Mouse (Mus musculus): ENCODE measurements around the gene Matk. TPM values are rescaled to one million over a fixed set of nuclear protein-coding genes. Genes with fewer than 3 reads are reported as not detected.
A peak's percentile ranks its signal among the peaks of the same experiment; 100 is the strongest.

The Matk gene
- 9.9 and 10.6 TPM in 2 replicates for polyA plus RNA-seq (2012; rRNA removed)
- polyA plus RNA-seq (2014; fragmentation: Nextera tagmentation; extraction: Ambion mirVana): 5.9 and 6.8 TPM in 2 replicates

DNA sequence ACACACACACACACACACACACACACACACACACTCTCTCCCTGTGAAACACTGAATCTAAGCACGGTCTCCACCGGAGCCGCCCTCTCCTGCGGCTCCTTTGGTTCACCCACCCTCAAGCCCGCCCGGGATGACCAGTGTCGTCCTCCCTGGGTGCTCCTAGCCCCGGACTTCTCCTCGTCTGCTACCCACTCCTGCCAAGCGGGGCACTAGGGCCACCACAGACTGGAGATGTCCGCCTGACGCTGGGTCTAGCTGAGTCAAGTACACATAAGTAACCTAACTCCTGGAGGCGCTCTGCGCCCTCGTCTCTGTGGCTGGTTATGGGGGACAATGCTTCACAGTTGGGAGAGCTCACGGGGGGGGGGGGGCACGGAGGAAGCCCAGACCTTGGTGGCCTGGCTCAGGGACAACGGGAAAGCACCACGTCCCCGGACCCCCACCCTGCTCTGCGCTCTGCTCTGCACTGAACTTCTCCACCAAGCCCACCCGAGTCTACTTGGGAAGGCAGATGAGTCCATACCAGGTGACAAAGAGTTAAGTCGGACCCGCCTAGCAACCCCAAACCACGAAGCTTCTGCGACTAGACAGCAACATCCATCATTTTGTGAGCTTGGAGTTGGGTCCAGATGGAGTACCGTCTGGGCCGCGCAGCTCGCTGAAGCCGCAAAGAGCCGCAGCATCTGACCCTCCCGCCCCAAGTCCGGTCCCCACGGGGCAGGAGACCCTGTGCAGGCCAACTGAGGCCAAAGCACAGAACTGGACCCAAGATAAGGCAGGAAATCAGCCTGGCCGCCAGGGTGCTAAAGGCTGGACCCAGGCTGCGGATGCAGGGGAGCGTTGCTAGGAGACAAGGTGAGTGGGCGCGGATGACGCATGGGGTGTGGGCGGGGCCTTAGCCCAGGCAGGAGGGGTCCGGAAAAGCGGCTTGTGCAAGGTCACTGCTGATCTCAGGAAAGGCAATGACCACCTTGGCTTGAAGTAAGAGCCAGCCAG, at the start of gene Matk:
TSS of gene Matk (plus strand) at position 512 of the 996 bp plus-strand sequence.
- no peaks in the 10 kb centered on the region for H3K9me3 ChIP-seq (ENCODE audit: control insufficient read depth, low read length)
- no peaks in the 10 kb centered on the region for H3K36me3 ChIP-seq (ENCODE audit: control insufficient read depth, insufficient read depth, low read length)
- 10% methylated on average over 38 of the region's 44 CpGs for WGBS
- H3K4me3 ChIP-seq (replicated peaks; ENCODE audit: low read length): peak within 1 kb of the TSS; percentile 4
- DNase-seq (ENCODE audit: low spot score) (no peak), ATAC-seq (ENCODE audit: low FRiP score, low read depth) (peak; percentile 34; the same call in 1 of the 2 replicates)
- peaks cover 46% of the 10 kb centered on the region for H3K27me3 ChIP-seq (ENCODE audit: control insufficient read depth, insufficient read depth, low read length)
- H3K27ac ChIP-seq (replicated peaks; ENCODE audit: low read depth, low read length): no peak within 1 kb of the TSS
- peaks cover 2% of the 10 kb centered on the region; the same call in 1 of the 2 replicates for H3K4me1 ChIP-seq (ENCODE audit: control insufficient read depth, insufficient read depth, low read length)
- H3K9ac ChIP-seq (ENCODE audit: low read depth, low read length, severe bottlenecking): no peak within 1 kb of the TSS
- TF ChIP-seq POLR2A (IDR thresholded peaks at IDR 0.05; ENCODE audit: borderline replicate concordance, extremely low read depth, insufficient read depth, insufficient read length): no peak
- peak within 1 kb of the TSS; percentile 38 for H3K4me2 ChIP-seq (replicated peaks; ENCODE audit: low read depth, low read length, severe bottlenecking)

DNA sequence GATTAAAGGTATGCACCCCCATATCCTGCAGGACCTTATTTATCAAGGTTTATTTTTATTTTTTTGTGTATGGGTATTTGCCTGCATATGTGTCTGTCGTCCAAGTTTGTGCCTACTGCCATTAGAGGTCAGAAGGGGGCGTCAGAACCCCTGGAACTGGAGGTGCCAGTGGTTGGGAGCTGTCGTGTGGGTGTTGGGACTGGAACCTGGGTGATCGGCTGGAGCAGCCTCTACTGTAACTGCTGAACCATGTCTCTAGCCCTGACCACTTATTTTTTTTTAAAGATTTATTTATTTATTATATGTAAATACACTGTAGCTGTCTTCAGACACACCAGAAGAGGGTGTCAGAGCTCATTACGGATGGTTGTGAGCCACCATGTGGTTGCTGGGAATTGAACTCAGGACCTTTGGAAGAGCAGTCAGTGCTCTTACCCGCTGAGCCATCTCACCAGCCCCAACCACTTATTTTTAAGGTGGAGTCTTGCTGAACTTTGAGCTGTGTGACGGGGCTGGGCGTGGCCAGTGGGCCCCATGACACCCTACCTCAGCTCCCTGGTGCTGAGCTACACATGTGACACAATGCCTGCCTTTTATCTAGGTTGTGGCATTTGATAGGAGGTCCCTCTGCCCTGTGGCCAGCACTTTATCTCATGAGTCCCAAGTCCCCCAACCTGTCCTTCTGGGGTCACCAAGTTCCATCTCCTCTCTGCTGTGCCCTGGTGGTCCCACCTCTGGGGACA, 49.6 kb upstream of the Matk start:
- ATAC-seq (ENCODE audit: low FRiP score, low read depth): no peak
- Histone ChIP-seq H3K36me3 (ENCODE audit: control insufficient read depth, insufficient read depth, low read length) (no peaks in the 10 kb centered on the region), H3K4me3 (replicated peaks; ENCODE audit: low read length) (no peak overlapping the region), H3K4me2 (replicated peaks; ENCODE audit: low read depth, low read length, severe bottlenecking) (no peak overlapping the region), H3K9ac (ENCODE audit: low read depth, low read length, severe bottlenecking) (no peak overlapping the region), H3K27ac (replicated peaks; ENCODE audit: low read depth, low read length) (no peak overlapping the region), H3K4me1 (ENCODE audit: control insufficient read depth, insufficient read depth, low read length) (no peaks in the 10 kb centered on the region), H3K27me3 (ENCODE audit: control insufficient read depth, insufficient read depth, low read length) (no peaks in the 10 kb centered on the region; the same call in 1 of the 2 replicates), H3K9me3 (ENCODE audit: control insufficient read depth, low read length) (no peaks in the 10 kb centered on the region)
- no peak for TF ChIP-seq POLR2A (IDR thresholded peaks at IDR 0.05; ENCODE audit: borderline replicate concordance, extremely low read depth, insufficient read depth, insufficient read length)
- DNase-seq (ENCODE audit: low spot score): no peak
- 64% methylated on average over 8 of the region's 8 CpGs for WGBS

- no peak for DNase-seq (ENCODE audit: low spot score)
- no peaks in the 10 kb centered on the region; the same call in 1 of the 2 replicates for H3K27me3 ChIP-seq (ENCODE audit: control insufficient read depth, insufficient read depth, low read length)
- 76% methylated on average over 4 of the region's 4 CpGs for WGBS
These were observed 48.6 kb upstream of the Matk start for GRCm38 (mm10) chr10:81204137-81204536.

GRCm38 (mm10) chr10:81210154-81210553, 42.6 kb upstream of the Matk start:
- H3K4me1 ChIP-seq (ENCODE audit: control insufficient read depth, insufficient read depth, low read length): no peaks in the 10 kb centered on the region
- 0 out of 2 replicates have a peak, but pooled peaks cover 4% of the 10 kb centered on the region for H3K9me3 ChIP-seq (ENCODE audit: control insufficient read depth, low read length)
- no peaks in the 10 kb centered on the region for H3K27me3 ChIP-seq (ENCODE audit: control insufficient read depth, insufficient read depth, low read length)
- ATAC-seq (ENCODE audit: low FRiP score, low read depth) (no peak), DNase-seq (ENCODE audit: low spot score) (no peak)
- no peak overlapping the region for H3K9ac ChIP-seq (ENCODE audit: low read depth, low read length, severe bottlenecking)
- no peak overlapping the region for H3K4me2 ChIP-seq (replicated peaks; ENCODE audit: low read depth, low read length, severe bottlenecking)
- TF ChIP-seq POLR2A (IDR thresholded peaks at IDR 0.05; ENCODE audit: borderline replicate concordance, extremely low read depth, insufficient read depth, insufficient read length): no peak
- no peaks in the 10 kb centered on the region for H3K36me3 ChIP-seq (ENCODE audit: control insufficient read depth, insufficient read depth, low read length)
- no peak overlapping the region for H3K27ac ChIP-seq (replicated peaks; ENCODE audit: low read depth, low read length)
- H3K4me3 ChIP-seq (replicated peaks; ENCODE audit: low read length): no peak overlapping the region
- 94% methylated on average over 5 of the region's 5 CpGs for WGBS

More at GRCm38 (mm10) chr10:81204137-81204536, 48.6 kb upstream of the Matk start:
- TF ChIP-seq POLR2A (IDR thresholded peaks at IDR 0.05; ENCODE audit: borderline replicate concordance, extremely low read depth, insufficient read depth, insufficient read length): no peak
- H3K4me1 ChIP-seq (ENCODE audit: control insufficient read depth, insufficient read depth, low read length): no peaks in the 10 kb centered on the region
- no peak for ATAC-seq (ENCODE audit: low FRiP score, low read depth)
- no peak overlapping the region for H3K4me2 ChIP-seq (replicated peaks; ENCODE audit: low read depth, low read length, severe bottlenecking)
- H3K9ac ChIP-seq (ENCODE audit: low read depth, low read length, severe bottlenecking): no peak overlapping the region
- H3K4me3 ChIP-seq (replicated peaks; ENCODE audit: low read length): no peak overlapping the region
- no peaks in the 10 kb centered on the region for H3K36me3 ChIP-seq (ENCODE audit: control insufficient read depth, insufficient read depth, low read length)
- no peaks in the 10 kb centered on the region for H3K9me3 ChIP-seq (ENCODE audit: control insufficient read depth, low read length)
- H3K27ac ChIP-seq (replicated peaks; ENCODE audit: low read depth, low read length): no peak overlapping the region

GRCm38 (mm10) chr10:81216260-81216659, 36.5 kb upstream of the Matk start:
- no peak for ATAC-seq (ENCODE audit: low FRiP score, low read depth)
- TF ChIP-seq POLR2A (IDR thresholded peaks at IDR 0.05; ENCODE audit: borderline replicate concordance, extremely low read depth, insufficient read depth, insufficient read length): no peak
- 77% methylated on average over 6 of the region's 6 CpGs for WGBS
- H3K36me3 ChIP-seq (ENCODE audit: control insufficient read depth, insufficient read depth, low read length): no peaks in the 10 kb centered on the region
- H3K4me2 ChIP-seq (replicated peaks; ENCODE audit: low read depth, low read length, severe bottlenecking): no peak overlapping the region
- H3K4me1 ChIP-seq (ENCODE audit: control insufficient read depth, insufficient read depth, low read length): no peaks in the 10 kb centered on the region
- no peak overlapping the region for H3K9ac ChIP-seq (ENCODE audit: low read depth, low read length, severe bottlenecking)
- no peaks in the 10 kb centered on the region for H3K9me3 ChIP-seq (ENCODE audit: control insufficient read depth, low read length)
- no peak for DNase-seq (ENCODE audit: low spot score)
- no peaks in the 10 kb centered on the region for H3K27me3 ChIP-seq (ENCODE audit: control insufficient read depth, insufficient read depth, low read length)
- H3K4me3 ChIP-seq (replicated peaks; ENCODE audit: low read length): no peak overlapping the region
- no peak overlapping the region for H3K27ac ChIP-seq (replicated peaks; ENCODE audit: low read depth, low read length)

Data from limb, embryonic 14.5 days (tissue).